Mouse (Mus musculus) kidney, adult 2 months (tissue): ENCODE results near the gene Ngly1.

Experiments used
- CTCF ChIP-seq: fragments of 200-500 bp; conservative IDR thresholded peaks from 2 replicates; pipeline ENCODE4 v1.5.1; 2011; ENCODE audit warnings: low read depth, mild to moderate bottlenecking, control low read depth, low read length, moderate library complexity, mixed read lengths; ENCODE audit not compliant: insufficient read depth, insufficient read length
- POLR2A ChIP-seq: fragments of 200-500 bp; IDR thresholded peaks from one replicate; pipeline ENCODE4 v1.6.1; 2011; ENCODE audit warnings: low read depth, low read length, control low read depth

DNA sequence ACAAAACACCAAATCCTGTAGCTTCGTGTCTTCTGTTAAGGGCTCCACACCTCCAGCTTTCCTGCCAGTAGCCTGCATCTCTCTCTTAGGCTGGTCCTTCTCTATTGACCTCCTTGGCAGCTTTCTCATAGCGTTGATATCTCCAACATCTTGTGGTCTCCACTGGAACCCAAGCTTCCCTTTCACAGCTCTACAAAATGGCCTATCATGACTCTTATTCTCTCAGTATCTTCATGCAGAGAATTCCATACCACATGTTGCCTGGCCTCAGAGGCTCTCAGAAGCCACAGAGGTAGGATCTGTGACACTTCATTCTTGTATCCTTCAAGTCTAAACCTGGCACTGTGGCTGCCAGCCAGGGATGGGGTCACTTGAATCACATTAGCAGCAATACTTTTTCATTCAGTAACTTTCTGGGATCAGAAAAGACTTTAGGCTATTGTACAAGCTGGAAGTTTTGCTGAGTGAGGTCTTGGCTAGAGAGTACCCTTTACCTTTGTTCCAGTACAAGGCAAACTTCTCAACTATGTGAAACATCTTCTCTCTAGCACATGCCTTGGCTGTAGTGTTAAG is 2.7 kb upstream of the Ngly1 start:
- TF ChIP-seq POLR2A (no peak), CTCF (no peak)
